27 mouse cellular contexts compared by ENCODE assay signal in the genomic region with DNA sequence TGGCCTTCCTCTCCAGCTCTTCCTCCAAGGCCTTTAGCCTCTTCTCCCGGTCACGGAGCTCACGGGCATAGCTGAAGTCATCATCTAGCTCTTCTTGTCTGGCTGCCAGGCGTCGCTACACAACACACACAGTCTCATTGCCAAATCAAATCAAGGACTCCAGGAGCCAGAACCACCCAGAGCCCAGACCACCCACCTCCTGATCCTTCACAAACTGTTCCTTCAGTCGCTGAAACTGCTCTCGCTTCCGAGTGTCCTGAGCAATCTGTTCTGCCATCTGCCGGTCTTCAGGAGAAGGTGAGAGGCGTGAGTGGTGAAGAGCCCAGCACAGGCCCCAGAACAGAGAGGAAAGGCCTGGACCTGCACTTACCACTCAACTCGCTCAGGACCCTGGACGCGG. TPM values are rescaled to one million over a fixed set of nuclear protein-coding genes. Genes with fewer than 3 reads are reported as not detected.
DNase-seq lines count a peak whose midpoint lies in the region; ATAC-seq lines count a peak whose summit lies in the region.
"Had no signal": no experiment of that assay in that cellular context is flagged by ENCODE, and none has a peak within 500 bp of the region (broad histone marks: within the 10 kb centered on the region; RNA-seq: fewer than 3 reads in every experiment).

No protein-coding gene starts in this region.

- H3K9me3 ChIP-seq in midbrain, embryonic 15.5 days = no peaks in the 10 kb centered on the region
- H3K9me3 ChIP-seq: heart, embryonic 12.5 days; hindbrain, embryonic 10.5 days; limb, embryonic 10.5 days; liver, embryonic 15.5 days; lung, embryonic 15.5 days; megakaryocyte, embryonic 14.5 days; neural tube, embryonic 12.5 days had no signal

- no peak for DNase-seq in frontal cortex, postnatal 14 days (ENCODE audit: low spot score in 2 of 2)
- peak; percentile 50 to 64 for DNase-seq in right cerebral cortex, adult 2 months (ENCODE audit: low spot score in 2 of 2)
- no peak for DNase-seq in right cerebral cortex, postnatal 4 days
- DNase-seq in cerebellum, postnatal 14 days = peak; percentile 73 to 75
- no peak for DNase-seq in ovary, postnatal 36 days (ENCODE audit: low spot score)
- DNase-seq in urinary bladder, adult 18-20 months (ENCODE audit: low spot score in 2 of 2) = no peak
- DNase-seq: gastrocnemius, postnatal 25 days; heart, adult 18-20 months; heart, postnatal 10 days; kidney, adult 9 months; kidney, postnatal 14 days; liver; lung, postnatal 36 days; midbrain, embryonic 14.5 days; retina, postnatal 1 day; thymus, adult 2 months had no signal

- peaks cover 76% of the 10 kb centered on the region for H3K36me3 ChIP-seq in midbrain, embryonic 15.5 days (replicated peaks)

- no peaks in the 10 kb centered on the region for H3K27me3 ChIP-seq in midbrain, embryonic 15.5 days (replicated peaks)
- H3K27me3 ChIP-seq: heart, embryonic 12.5 days; liver, embryonic 15.5 days; lung, embryonic 15.5 days; megakaryocyte, embryonic 14.5 days; neural tube, embryonic 12.5 days had no signal

- no peak overlapping the region for H3K4me2 ChIP-seq in midbrain, embryonic 15.5 days
- H3K4me2 ChIP-seq: heart, embryonic 12.5 days; liver, embryonic 15.5 days; lung, embryonic 15.5 days; neural tube, embryonic 12.5 days had no signal

- H3K4me1 ChIP-seq in midbrain, embryonic 15.5 days = no peaks in the 10 kb centered on the region
- H3K4me1 ChIP-seq: heart, embryonic 12.5 days; limb, embryonic 10.5 days; liver, embryonic 15.5 days; lung, embryonic 15.5 days; neural tube, embryonic 12.5 days had no signal

- no peak overlapping the region for H3K4me3 ChIP-seq in midbrain, embryonic 15.5 days
- H3K4me3 ChIP-seq: heart, embryonic 12.5 days; hindbrain, embryonic 10.5 days; limb, embryonic 10.5 days; liver, embryonic 15.5 days; lung, embryonic 15.5 days; megakaryocyte, embryonic 14.5 days; neural tube, embryonic 12.5 days had no signal

- H3K27ac ChIP-seq in midbrain, embryonic 15.5 days = no peak overlapping the region
- H3K27ac ChIP-seq: hindbrain, embryonic 10.5 days; hindbrain, postnatal 0 days; limb, embryonic 10.5 days; liver, embryonic 15.5 days; lung, embryonic 15.5 days; neural tube, embryonic 12.5 days had no signal

- ATAC-seq in frontal cortex, adult (ENCODE audit: low TSS enrichment) = peak; percentile 38; the same call in 1 of the 2 replicates
- no peak for ATAC-seq in midbrain, embryonic 15.5 days (replicated peaks)
- ATAC-seq: hindbrain, postnatal 0 days; intestine, embryonic 16.5 days had no signal

- no peak overlapping the region for H3K9ac ChIP-seq in midbrain, embryonic 15.5 days
- H3K9ac ChIP-seq: heart, embryonic 12.5 days; liver, embryonic 15.5 days; lung, embryonic 15.5 days; neural tube, embryonic 12.5 days had no signal

- WGBS in midbrain, embryonic 15.5 days = 93% methylated on average over 13 of the region's 13 CpGs

RNA-seq across cellular contexts. Expression of gene Tubgcp6, which starts 16.8 kb away (rescaled TPM):
- polyA plus RNA-seq in midbrain, embryonic 15.5 days (2015; fragmentation: Nextera tagmentation; extraction: Ambion mirVana) = 20.1 and 21.2 TPM in 2 replicates

RNA-seq across cellular contexts. Expression of gene Selenoo, which starts 17.2 kb away (rescaled TPM):
- polyA plus RNA-seq in midbrain, embryonic 15.5 days (2015; fragmentation: Nextera tagmentation; extraction: Ambion mirVana) = 20.4 and 22.4 TPM in 2 replicates

RNA-seq across cellular contexts. Expression of gene Hdac10, which starts 22.4 kb away (rescaled TPM):
- polyA plus RNA-seq in midbrain, embryonic 15.5 days (2015; fragmentation: Nextera tagmentation; extraction: Ambion mirVana) = 27.0 and 31.4 TPM in 2 replicates

RNA-seq across cellular contexts. Expression of gene Trabd, which starts 31.1 kb away (rescaled TPM):
- polyA plus RNA-seq in midbrain, embryonic 15.5 days (2015; fragmentation: Nextera tagmentation; extraction: Ambion mirVana) = 39.3 and 40.2 TPM in 2 replicates

RNA-seq across cellular contexts. Expression of gene Mapk12, which starts 34.4 kb away (rescaled TPM):
- 4.0 and 5.1 TPM in 2 replicates for polyA plus RNA-seq in midbrain, embryonic 15.5 days (2015; fragmentation: Nextera tagmentation; extraction: Ambion mirVana)

Comparison
In these comparisons a context has a peak if more than half of its experiments do, and no peak if none do; other contexts are left out.
1. DNase-seq: peak in right cerebral cortex, adult 2 months (2 of 2) and cerebellum, postnatal 14 days (2 of 2); none in frontal cortex, postnatal 14 days (0 of 2), right cerebral cortex, postnatal 4 days (single experiment), ovary, postnatal 36 days (single experiment) and urinary bladder, adult 18-20 months (0 of 2).